Mouse (Mus musculus): ENCODE measurements at regions not wholly inside any gene's neighbourhood (a gene's known extent, or its start where the extent isn't known, plus 50 kb on each side); places are given as distances from the start of the nearest gene placed in this dataset.

- TF ChIP-seq CTCF (IDR thresholded peaks at IDR 0.05; ENCODE audit: extremely low read depth, insufficient read length, insufficient replicate concordance, low read depth, low read length) (no peak), POLR2A (IDR thresholded peaks at IDR 0.05; ENCODE audit: low read depth, low read length) (no peak)
Measured at GRCm38 (mm10) chr1:189092819-189093218, 85.2 kb upstream of the Kctd3 start.
